28 mouse cellular contexts compared by ENCODE assay signal in genomic region chr5:15895098-15895497, GRCm38 (mm10). TPM values are rescaled to one million over a fixed set of nuclear protein-coding genes. Genes with fewer than 3 reads are reported as not detected.
DNase-seq lines count a peak whose midpoint lies in the region; ATAC-seq and TF ChIP-seq lines count a peak whose summit lies in the region.
"Had no signal": no experiment of that assay in that cellular context is flagged by ENCODE, and none has a peak within 500 bp of the region (broad histone marks: within the 10 kb centered on the region; RNA-seq: fewer than 3 reads in every experiment).

No protein-coding gene starts in this region.

- TF ChIP-seq POLR2A in limb, embryonic 14.5 days (IDR thresholded peaks at IDR 0.05; ENCODE audit: borderline replicate concordance, extremely low read depth, insufficient read depth, insufficient read length), result no peak
- no peak for TF ChIP-seq POLR2A in brain, embryonic 14.5 days (IDR thresholded peaks at IDR 0.05; ENCODE audit: borderline replicate concordance, extremely low read depth, insufficient read depth, insufficient read length, poor library complexity, severe bottlenecking)

- no peak overlapping the region for H3K4me2 ChIP-seq in limb, embryonic 14.5 days (replicated peaks; ENCODE audit: low read depth, low read length, severe bottlenecking)
- H3K4me2 ChIP-seq: embryonic facial prominence, embryonic 13.5 days; embryonic facial prominence, embryonic 15.5 days; forebrain, embryonic 12.5 days had no signal

- no peaks in the 10 kb centered on the region for H3K9me3 ChIP-seq in limb, embryonic 14.5 days (ENCODE audit: control insufficient read depth, low read length)
- H3K9me3 ChIP-seq in limb, embryonic 10.5 days (replicated peaks), result no peaks in the 10 kb centered on the region
- H3K9me3 ChIP-seq: embryonic facial prominence, embryonic 13.5 days; embryonic facial prominence, embryonic 15.5 days; forebrain, embryonic 10.5 days; forebrain, embryonic 12.5 days; G1E had no signal

- H3K9ac ChIP-seq in limb, embryonic 14.5 days (ENCODE audit: low read depth, low read length, severe bottlenecking), result no peak overlapping the region
- H3K9ac ChIP-seq: embryonic facial prominence, embryonic 13.5 days; embryonic facial prominence, embryonic 15.5 days; forebrain, embryonic 12.5 days had no signal

- 45% methylated on average over 2 of the region's 2 CpGs for WGBS in limb, embryonic 14.5 days
- 77% methylated on average over 2 of the region's 2 CpGs for WGBS in limb, embryonic 10.5 days

- H3K36me3 ChIP-seq in limb, embryonic 14.5 days (ENCODE audit: control insufficient read depth, insufficient read depth, low read length), result no peaks in the 10 kb centered on the region
- no peaks in the 10 kb centered on the region for H3K36me3 ChIP-seq in limb, embryonic 10.5 days
- H3K36me3 ChIP-seq: embryonic facial prominence, embryonic 13.5 days; embryonic facial prominence, embryonic 15.5 days; forebrain, embryonic 10.5 days; forebrain, embryonic 12.5 days; G1E had no signal

- DNase-seq in limb, embryonic 14.5 days (ENCODE audit: low spot score), result no peak
- DNase-seq in limb, embryonic 10.5 days (ENCODE audit: low spot score), result no peak
- DNase-seq in 3T3-L1 (ENCODE audit: low read depth, low spot score), result peak; percentile 19
- DNase-seq in Muller cell, postnatal 12 days (ENCODE audit: inconsistent ontology term), result peak; percentile 59
- DNase-seq in brain, embryonic 14.5 days (ENCODE audit: low read depth), result peak; percentile 18
- no peak for DNase-seq in gastrocnemius, postnatal 25 days
- DNase-seq in urinary bladder, adult 18-20 months (ENCODE audit: low spot score in 2 of 2), result no peak
- no peak for DNase-seq in left cerebral cortex, adult 18-20 months (ENCODE audit: low spot score in 2 of 2)
- DNase-seq: adrenal gland, adult 2 months; adrenal gland, postnatal 10 days; adrenal gland, postnatal 25 days; B cell, adult 2 months; cerebellum, adult 11 months; cerebellum, adult 18-20 months; cerebellum, adult 8-10 months; cerebellum, adult 9-11 months; cerebellum, postnatal 14 days; embryo, embryonic 11 days had no signal

- H3K27me3 ChIP-seq in limb, embryonic 14.5 days (ENCODE audit: control insufficient read depth, insufficient read depth, low read length), result no peaks in the 10 kb centered on the region
- no peaks in the 10 kb centered on the region for H3K27me3 ChIP-seq in limb, embryonic 10.5 days (ENCODE audit: low read depth, poor library complexity, severe bottlenecking)
- H3K27me3 ChIP-seq: CH12.LX; embryonic facial prominence, embryonic 13.5 days; embryonic facial prominence, embryonic 15.5 days; forebrain, embryonic 12.5 days had no signal

- no peak for TF ChIP-seq CTCF in brain, embryonic 14.5 days (IDR thresholded peaks at IDR 0.05; ENCODE audit: borderline replicate concordance, extremely low read depth, insufficient read depth, insufficient read length)

- peak; percentile 53; the same call in 1 of the 2 replicates for ATAC-seq in limb, embryonic 14.5 days (ENCODE audit: low FRiP score, low read depth)
- ATAC-seq: CD4-positive, CD25-positive, alpha-beta regulatory T cell, adult 4 months; forebrain, embryonic 14.5 days; forebrain, embryonic 16.5 days had no signal

- H3K4me3 ChIP-seq in limb, embryonic 14.5 days (replicated peaks; ENCODE audit: low read length), result no peak overlapping the region
- no peak overlapping the region for H3K4me3 ChIP-seq in limb, embryonic 10.5 days
- H3K4me3 ChIP-seq: embryonic facial prominence, embryonic 13.5 days; embryonic facial prominence, embryonic 15.5 days; erythroblast, embryonic 14.5 days; forebrain, embryonic 10.5 days; forebrain, embryonic 12.5 days had no signal

- no peak overlapping the region for H3K27ac ChIP-seq in limb, embryonic 14.5 days (replicated peaks; ENCODE audit: low read depth, low read length)
- H3K27ac ChIP-seq in limb, embryonic 10.5 days, result no peak overlapping the region
- H3K27ac ChIP-seq: embryonic facial prominence, embryonic 13.5 days; embryonic facial prominence, embryonic 15.5 days; forebrain, embryonic 10.5 days; forebrain, embryonic 12.5 days had no signal

- H3K4me1 ChIP-seq in limb, embryonic 14.5 days (ENCODE audit: control insufficient read depth, insufficient read depth, low read length), result 0 out of 2 replicates have a peak, but pooled peaks cover 2% of the 10 kb centered on the region
- H3K4me1 ChIP-seq in limb, embryonic 10.5 days, result peaks cover 12% of the 10 kb centered on the region; the same call in 1 of the 2 replicates
- H3K4me1 ChIP-seq: embryonic facial prominence, embryonic 15.5 days; forebrain, embryonic 10.5 days; forebrain, embryonic 12.5 days had no signal

RNA-seq across cellular contexts. Expression of gene Cacna2d1, which starts 39.4 kb away (rescaled TPM):
- 25.0 and 26.3 TPM in 2 replicates for polyA plus RNA-seq in limb, embryonic 14.5 days (2012; rRNA removed)
- 23.4 and 26.0 TPM in 2 replicates for polyA plus RNA-seq in limb, embryonic 14.5 days (2014; fragmentation: Nextera tagmentation; extraction: Ambion mirVana)
- polyA plus RNA-seq in limb, embryonic 10.5 days (2016; fragmentation: Nextera tagmentation; extraction: Ambion mirVana), result 4.9 and 7.0 TPM in 2 replicates
- 40.6 and 43.3 TPM in 2 replicates for polyA plus RNA-seq in brain, embryonic 14.5 days (2012; rRNA removed)
- 100 to 1,000 TPM; 286 to 312 TPM for total RNA-seq in gastrocnemius, postnatal 25 days (2021)
- total RNA-seq in left cerebral cortex, adult 18-20 months (2021), result 100 to 1,000 TPM; 181 TPM
- polyA plus RNA-seq: CD4-positive, CD25-positive, alpha-beta regulatory T cell, adult 4 months; erythroblast, embryonic 14.5 days; G1E had no signal

Comparison
In these comparisons a context has a peak if more than half of its experiments do, and no peak if none do; other contexts are left out.
1. DNase-seq: peak in 3T3-L1 (single experiment), Muller cell, postnatal 12 days (single experiment) and brain, embryonic 14.5 days (single experiment); none in limb, embryonic 14.5 days (single experiment), limb, embryonic 10.5 days (single experiment), gastrocnemius, postnatal 25 days (single experiment), urinary bladder, adult 18-20 months (0 of 2) and left cerebral cortex, adult 18-20 months (0 of 2).